Mouse (Mus musculus) E14TG2a.4 (cell line): ENCODE measurements around the gene Fdxr.

Experiments
- CTCF ChIP-seq: conservative IDR thresholded peaks from 2 replicates; pipeline ENCODE4 v1.5.1; 2014; ENCODE audit warnings: low read length
- NANOG ChIP-seq: IDR thresholded peaks from 2 replicates; pipeline ENCODE4 v1.6.1; 2014; ENCODE audit warnings: borderline replicate concordance, low read length, mixed read lengths
- POU5F1 ChIP-seq: IDR thresholded peaks from 2 replicates; pipeline ENCODE4 v1.6.1; 2014; ENCODE audit warnings: low read length, borderline replicate concordance

DNA sequence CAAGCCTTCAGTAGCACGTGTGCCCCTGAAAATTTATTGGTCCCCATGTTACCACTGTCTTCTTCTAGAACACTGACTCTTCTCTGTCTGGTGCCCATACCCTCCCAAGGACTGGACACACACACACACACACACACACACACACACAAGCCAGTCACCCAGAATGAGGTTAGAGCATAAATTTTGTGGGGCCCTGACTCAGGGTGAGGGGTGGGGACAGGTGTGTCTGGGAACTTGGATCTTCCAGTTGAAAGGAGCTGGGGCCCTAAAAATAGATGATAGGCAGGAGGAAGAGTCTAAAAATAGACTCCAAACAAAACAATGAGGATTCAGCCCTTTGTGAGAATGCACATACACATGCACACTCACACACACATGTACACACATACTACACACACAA is 31.9 kb upstream of the Fdxr start:
- TF ChIP-seq CTCF, result no peak
- no peak for TF ChIP-seq POU5F1
- no peak for TF ChIP-seq NANOG
